ENCODE assay signal across 8 mouse cellular contexts in genomic region chr7:97977463-97977862, GRCm38 (mm10). TPM values are rescaled to one million over a fixed set of nuclear protein-coding genes. Genes with fewer than 3 reads are reported as not detected.
DNase-seq lines count a peak whose midpoint lies in the region; ATAC-seq and TF ChIP-seq lines count a peak whose summit lies in the region.

No protein-coding gene starts in this region.

- H3K9ac ChIP-seq in heart, postnatal 0 days (replicated peaks; ENCODE audit: low read depth, low read length): no peak overlapping the region
- H3K9ac ChIP-seq in forebrain, embryonic 12.5 days: no peak overlapping the region

- TF ChIP-seq POLR2A in brain, embryonic 14.5 days (IDR thresholded peaks at IDR 0.05; ENCODE audit: borderline replicate concordance, extremely low read depth, insufficient read depth, insufficient read length, poor library complexity, severe bottlenecking): no peak
- TF ChIP-seq POLR2A in small intestine, adult 2 months (IDR thresholded peaks at IDR 0.05; ENCODE audit: low read depth, low read length): no peak

- H3K4me3 ChIP-seq in heart, postnatal 0 days (ENCODE audit: low read depth, low read length): no peak overlapping the region
- no peak overlapping the region for H3K4me3 ChIP-seq in forebrain, embryonic 12.5 days (replicated peaks)
- no peak overlapping the region for H3K4me3 ChIP-seq in small intestine, adult 2 months (ENCODE audit: low read depth, low read length)

- WGBS in heart, postnatal 0 days: 20% methylated on average over 1 of the region's 1 CpGs
- 38% methylated on average over 1 of the region's 1 CpGs for WGBS in forebrain, embryonic 12.5 days
- WGBS in small intestine, adult 2 months: 43% methylated on average over 1 of the region's 1 CpGs

- H3K36me3 ChIP-seq in heart, postnatal 0 days (replicated peaks; ENCODE audit: control insufficient read depth, insufficient read depth, low read length): no peaks in the 10 kb centered on the region
- no peaks in the 10 kb centered on the region for H3K36me3 ChIP-seq in forebrain, embryonic 12.5 days (replicated peaks)
- H3K36me3 ChIP-seq in small intestine, adult 2 months (ENCODE audit: control insufficient read depth, insufficient read depth, low read length): no peaks in the 10 kb centered on the region

- TF ChIP-seq EP300 in heart, postnatal 0 days (IDR thresholded peaks at IDR 0.05; ENCODE audit: low read depth): no peak

- no peak overlapping the region for H3K27ac ChIP-seq in heart, postnatal 0 days (ENCODE audit: low read depth)
- no peak overlapping the region for H3K27ac ChIP-seq in forebrain, embryonic 12.5 days
- no peak overlapping the region for H3K27ac ChIP-seq in small intestine, adult 2 months (ENCODE audit: insufficient read depth, low read depth, low read length)

- peak; percentile 84 for TF ChIP-seq CTCF in heart, postnatal 0 days (IDR thresholded peaks at IDR 0.05; ENCODE audit: low read depth)
- TF ChIP-seq CTCF in brain, embryonic 14.5 days (IDR thresholded peaks at IDR 0.05; ENCODE audit: borderline replicate concordance, extremely low read depth, insufficient read depth, insufficient read length): peak; percentile 87
- peak; percentile 70; the same call in 1 of the 2 replicates for TF ChIP-seq CTCF in small intestine, adult 2 months (IDR thresholded peaks at IDR 0.05; ENCODE audit: extremely low read depth, insufficient read length, insufficient replicate concordance, low read depth, low read length)

- 0 out of 2 replicates have a peak, but pooled peaks cover 6% of the 10 kb centered on the region for H3K27me3 ChIP-seq in heart, postnatal 0 days (ENCODE audit: control insufficient read depth, insufficient read depth, low read length)
- H3K27me3 ChIP-seq in forebrain, embryonic 12.5 days: no peaks in the 10 kb centered on the region
- H3K27me3 ChIP-seq in small intestine, adult 2 months (ENCODE audit: control insufficient read depth, insufficient read depth, low read length): no peaks in the 10 kb centered on the region

- H3K9me3 ChIP-seq in heart, postnatal 0 days (replicated peaks; ENCODE audit: control insufficient read depth, low read length): no peaks in the 10 kb centered on the region
- H3K9me3 ChIP-seq in forebrain, embryonic 12.5 days: no peaks in the 10 kb centered on the region

- H3K4me2 ChIP-seq in heart, postnatal 0 days (ENCODE audit: low read depth, low read length): no peak overlapping the region
- H3K4me2 ChIP-seq in forebrain, embryonic 12.5 days: no peak overlapping the region

- ATAC-seq in heart, postnatal 0 days (ENCODE audit: insufficient read depth, low read depth): peak; percentile 39; the same call in 1 of the 2 replicates
- ATAC-seq in forebrain, embryonic 12.5 days (ENCODE audit: low FRiP score): peak; percentile 75

- DNase-seq in heart, postnatal 0 days (ENCODE audit: low spot score): peak; percentile 67
- no peak for DNase-seq in heart, adult 11 months
- DNase-seq in brain, embryonic 14.5 days (ENCODE audit: low read depth): peak; percentile 86
- peak; percentile 6 for DNase-seq in hindlimb bud, embryonic 11.5 days (ENCODE audit: extremely low spot score, low read depth, low spot score)
- peak; percentile 49 to 68 for DNase-seq in left cerebral cortex, adult 18-20 months (ENCODE audit: low spot score in 2 of 2)
- peak; percentile 61 for DNase-seq in mesoderm, embryonic 11.5 days (ENCODE audit: low read depth, low spot score)

- no peaks in the 10 kb centered on the region for H3K4me1 ChIP-seq in heart, postnatal 0 days (ENCODE audit: control insufficient read depth, insufficient read depth)
- no peaks in the 10 kb centered on the region for H3K4me1 ChIP-seq in forebrain, embryonic 12.5 days
- H3K4me1 ChIP-seq in small intestine, adult 2 months (ENCODE audit: control insufficient read depth, insufficient read depth, insufficient read length, low read length): no peaks in the 10 kb centered on the region

RNA-seq across cellular contexts. Expression of gene Gdpd4, which starts 57.7 kb away (rescaled TPM):
- total RNA-seq in heart, postnatal 0 days (2014; rRNA removed; ENCODE audit: low replicate concordance): not detected in 2 replicates
- polyA plus RNA-seq in heart, postnatal 0 days (2015; fragmentation: Nextera tagmentation; extraction: Ambion mirVana): not detected in 2 replicates
- 0.03 TPM in 1 of 2 replicates, not detected in the other for polyA plus RNA-seq in brain, embryonic 14.5 days (2012; rRNA removed)
- polyA plus RNA-seq in forebrain, embryonic 12.5 days (2016; fragmentation: Nextera tagmentation; extraction: Ambion mirVana): not detected in 2 replicates
- under 1 TPM in 1 of 2 experiments, not detected in 1; 0.19 TPM for total RNA-seq in left cerebral cortex, adult 18-20 months (2021)
- polyA plus RNA-seq in small intestine, adult 2 months (2012; rRNA removed): not detected in 2 replicates
